Mouse (Mus musculus): ENCODE data around the gene Cmip. TPM values are rescaled to one million over a fixed set of nuclear protein-coding genes. Genes with fewer than 3 reads are reported as not detected.

Cmip gene
- total and polyA plus RNA-seq, 2 experiments from 2014 or later, result 212 to 266 TPM

- no peak for ATAC-seq (ENCODE audit: low FRiP score)
These were observed 54.2 kb downstream of the Cmip start for GRCm38 (mm10) chr8:117310961-117311561.

GRCm38 (mm10) chr8:117314308-117314953 is 57.6 kb downstream of the Cmip start:
- Histone ChIP-seq H3K9ac (replicated peaks; ENCODE audit: low read length, poor library complexity, severe bottlenecking) (no peak overlapping the region), H3K36me3 (ENCODE audit: insufficient read depth, low read length) (no peaks in the 10 kb centered on the region), H3K27me3 (ENCODE audit: insufficient read depth, low read length) (no peaks in the 10 kb centered on the region), H3K4me2 (ENCODE audit: low read depth, low read length, poor library complexity, severe bottlenecking) (0 out of 2 replicates have a peak overlapping the region, but pooled peaks have one; percentile 4), H3K4me1 (ENCODE audit: insufficient read depth, low read length) (peaks cover 15% of the 10 kb centered on the region), H3K4me3 (ENCODE audit: low read depth, low read length) (no peak overlapping the region), H3K9me3 (ENCODE audit: low read length) (no peaks in the 10 kb centered on the region), H3K27ac (ENCODE audit: low read depth, low read length) (no peak overlapping the region)
- TF ChIP-seq CTCF (IDR thresholded peaks at IDR 0.05), result no peak
- DNase-seq (ENCODE audit: low spot score), result no peak
- ATAC-seq (ENCODE audit: low FRiP score), result no peak
- 23% methylated on average over 8 of the region's 8 CpGs for WGBS

More at GRCm38 (mm10) chr8:117310961-117311561, 54.2 kb downstream of the Cmip start:
- Histone ChIP-seq H3K27me3 (ENCODE audit: insufficient read depth, low read length) (no peaks in the 10 kb centered on the region), H3K9me3 (ENCODE audit: low read length) (no peaks in the 10 kb centered on the region), H3K36me3 (ENCODE audit: insufficient read depth, low read length) (no peaks in the 10 kb centered on the region), H3K9ac (replicated peaks; ENCODE audit: low read length, poor library complexity, severe bottlenecking) (no peak overlapping the region), H3K4me3 (ENCODE audit: low read depth, low read length) (no peak overlapping the region), H3K27ac (ENCODE audit: low read depth, low read length) (no peak overlapping the region), H3K4me2 (ENCODE audit: low read depth, low read length, poor library complexity, severe bottlenecking) (no peak overlapping the region), H3K4me1 (ENCODE audit: insufficient read depth, low read length) (peaks cover 10% of the 10 kb centered on the region)
- TF ChIP-seq CTCF (IDR thresholded peaks at IDR 0.05), result no peak
- peak; percentile 73 for DNase-seq (ENCODE audit: low spot score)
- 80% methylated on average over 8 of the region's 8 CpGs for WGBS

GRCm38 (mm10) chr8:117315727-117316126 is 58.9 kb downstream of the Cmip start:
- H3K36me3 ChIP-seq (ENCODE audit: insufficient read depth, low read length), result no peaks in the 10 kb centered on the region
- no peak overlapping the region for H3K4me2 ChIP-seq (ENCODE audit: low read depth, low read length, poor library complexity, severe bottlenecking)
- no peak for DNase-seq (ENCODE audit: low spot score)
- H3K27ac ChIP-seq (ENCODE audit: low read depth, low read length), result no peak overlapping the region
- no peak overlapping the region for H3K9ac ChIP-seq (replicated peaks; ENCODE audit: low read length, poor library complexity, severe bottlenecking)
- H3K27me3 ChIP-seq (ENCODE audit: insufficient read depth, low read length), result no peaks in the 10 kb centered on the region
- no peaks in the 10 kb centered on the region for H3K9me3 ChIP-seq (ENCODE audit: low read length)
- no peak for ATAC-seq (ENCODE audit: low FRiP score)
- H3K4me1 ChIP-seq (ENCODE audit: insufficient read depth, low read length), result peaks cover 15% of the 10 kb centered on the region
- 91% methylated on average over 16 of the region's 16 CpGs for WGBS
- no peak for TF ChIP-seq CTCF (IDR thresholded peaks at IDR 0.05)
- no peak overlapping the region for H3K4me3 ChIP-seq (ENCODE audit: low read depth, low read length)

DNA sequence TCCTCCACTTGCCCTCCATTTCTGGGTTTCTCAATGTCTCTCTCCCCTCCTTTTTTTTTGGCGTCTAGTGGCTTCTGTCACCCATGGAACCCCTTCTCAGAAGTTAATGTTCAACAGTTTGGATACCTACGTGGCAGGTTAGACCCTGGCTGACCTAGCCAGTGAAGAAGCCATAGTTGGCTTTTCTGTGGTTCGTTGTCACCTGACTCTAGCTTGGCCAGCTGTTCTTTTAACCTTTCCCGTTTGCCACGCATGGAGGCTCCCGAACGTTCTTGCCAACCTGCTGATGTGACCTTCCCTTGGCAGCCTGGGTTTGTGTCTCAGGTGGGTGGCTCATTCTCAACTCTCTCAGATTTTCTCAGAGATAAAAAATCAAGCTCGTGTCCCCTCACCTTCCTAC is 60.6 kb downstream of the Cmip start:
- 92% methylated on average over 8 of the region's 8 CpGs for WGBS
- Histone ChIP-seq H3K4me3 (ENCODE audit: low read depth, low read length) (no peak overlapping the region), H3K9me3 (ENCODE audit: low read length) (no peaks in the 10 kb centered on the region), H3K27me3 (ENCODE audit: insufficient read depth, low read length) (no peaks in the 10 kb centered on the region), H3K4me1 (ENCODE audit: insufficient read depth, low read length) (peaks cover 25% of the 10 kb centered on the region), H3K9ac (replicated peaks; ENCODE audit: low read length, poor library complexity, severe bottlenecking) (no peak overlapping the region), H3K36me3 (ENCODE audit: insufficient read depth, low read length) (no peaks in the 10 kb centered on the region), H3K27ac (ENCODE audit: low read depth, low read length) (no peak overlapping the region), H3K4me2 (ENCODE audit: low read depth, low read length, poor library complexity, severe bottlenecking) (no peak overlapping the region)
- no peak for ATAC-seq (ENCODE audit: low FRiP score)
- TF ChIP-seq CTCF (IDR thresholded peaks at IDR 0.05), result no peak
- DNase-seq (ENCODE audit: low spot score), result no peak

- 77% methylated on average over 26 of the region's 26 CpGs for WGBS
- Histone ChIP-seq H3K27me3 (ENCODE audit: insufficient read depth, low read length) (no peaks in the 10 kb centered on the region), H3K9ac (replicated peaks; ENCODE audit: low read length, poor library complexity, severe bottlenecking) (no peak overlapping the region), H3K4me2 (ENCODE audit: low read depth, low read length, poor library complexity, severe bottlenecking) (no peak overlapping the region), H3K27ac (ENCODE audit: low read depth, low read length) (no peak overlapping the region), H3K4me3 (ENCODE audit: low read depth, low read length) (no peak overlapping the region), H3K9me3 (ENCODE audit: low read length) (no peaks in the 10 kb centered on the region), H3K4me1 (ENCODE audit: insufficient read depth, low read length) (peaks cover 32% of the 10 kb centered on the region), H3K36me3 (ENCODE audit: insufficient read depth, low read length) (no peaks in the 10 kb centered on the region)
- ATAC-seq (ENCODE audit: low FRiP score) (no peak), DNase-seq (ENCODE audit: low spot score) (no peak)
- TF ChIP-seq CTCF (IDR thresholded peaks at IDR 0.05), result no peak
These were observed 62.3 kb downstream of the Cmip start for GRCm38 (mm10) chr8:117318911-117319826.
